Mouse (Mus musculus): ENCODE results near the gene Tas2r126. TPM values are rescaled to one million over a fixed set of nuclear protein-coding genes. Genes with fewer than 3 reads are reported as not detected.
"Not testable (repeated sequence)": the region's sequence is repeated elsewhere in the genome, so short reads cannot be mapped to it uniquely, and the experiment has no call there.

The Tas2r126 gene
- polyA plus RNA-seq, 1 experiment: not detected

DNA sequence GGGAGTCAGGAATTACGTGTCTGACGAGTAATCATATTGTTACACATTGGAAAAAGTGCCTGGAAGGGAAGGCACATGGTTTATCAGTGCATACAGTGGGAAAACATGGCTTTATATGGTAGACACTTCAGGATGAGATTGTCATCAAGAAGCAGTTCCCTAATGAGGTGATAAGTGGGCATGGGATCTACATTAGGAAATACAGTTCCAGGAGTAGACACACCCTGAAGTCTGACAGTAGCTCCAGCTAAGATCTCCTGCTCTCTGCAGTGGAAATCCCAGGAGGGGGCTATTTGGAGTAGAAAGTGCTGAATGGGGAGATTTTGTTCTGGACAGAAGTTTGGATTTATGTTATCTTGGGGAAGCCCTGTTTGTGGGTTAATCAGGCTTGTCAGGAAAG lies 7.1 kb downstream of the Tas2r126 start:
- Histone ChIP-seq H3K4me3 (ENCODE audit: control insufficient read depth, low read depth, low read length) (no peak overlapping the region), H3K4me1 (ENCODE audit: control insufficient read depth, insufficient read depth, low read length) (peaks cover 2% of the 10 kb centered on the region; the same call in 1 of the 2 replicates), H3K27me3 (ENCODE audit: control insufficient read depth, insufficient read depth, low read length) (no peaks in the 10 kb centered on the region), H3K36me3 (ENCODE audit: control insufficient read depth, insufficient read depth, low read length) (no peaks in the 10 kb centered on the region), H3K27ac (ENCODE audit: control insufficient read depth, insufficient read depth, low read depth, low read length) (no peak overlapping the region)
- TF ChIP-seq POLR2A (IDR thresholded peaks at IDR 0.05; ENCODE audit: control insufficient read depth, low read depth, low read length): no peak
- TF ChIP-seq CTCF (IDR thresholded peaks at IDR 0.05; ENCODE audit: control insufficient read depth, insufficient read depth, insufficient replicate concordance, low read depth, low read length): no peak

DNA sequence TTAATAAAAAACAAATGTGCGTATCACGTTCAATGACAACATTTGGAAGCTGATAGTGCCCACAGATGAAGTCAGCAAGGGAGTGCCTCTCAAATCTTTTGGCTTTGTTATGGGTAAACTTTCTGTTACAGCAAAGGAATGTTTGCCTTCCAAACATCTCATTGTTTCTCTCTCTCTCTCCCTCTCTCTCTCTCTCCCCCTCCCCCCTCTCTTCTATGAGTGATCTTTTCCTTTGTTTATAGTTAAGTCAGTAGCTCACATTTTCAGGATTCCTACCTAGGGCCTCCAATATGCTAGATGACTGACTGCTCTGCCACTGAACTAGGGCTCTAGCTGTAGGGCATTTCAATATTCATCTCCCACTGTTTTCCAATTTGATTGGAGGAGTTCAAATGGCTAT lies 10.2 kb downstream of the Tas2r126 start:
- Histone ChIP-seq H3K27ac (ENCODE audit: control insufficient read depth, insufficient read depth, low read depth, low read length) (no peak overlapping the region), H3K4me3 (ENCODE audit: control insufficient read depth, low read depth, low read length) (no peak overlapping the region), H3K27me3 (ENCODE audit: control insufficient read depth, insufficient read depth, low read length) (no peaks in the 10 kb centered on the region), H3K4me1 (ENCODE audit: control insufficient read depth, insufficient read depth, low read length) (peaks cover 2% of the 10 kb centered on the region; the same call in 1 of the 2 replicates), H3K36me3 (ENCODE audit: control insufficient read depth, insufficient read depth, low read length) (no peaks in the 10 kb centered on the region)
- TF ChIP-seq CTCF (IDR thresholded peaks at IDR 0.05; ENCODE audit: control insufficient read depth, insufficient read depth, insufficient replicate concordance, low read depth, low read length) (no peak), POLR2A (IDR thresholded peaks at IDR 0.05; ENCODE audit: control insufficient read depth, low read depth, low read length) (no peak)

DNA sequence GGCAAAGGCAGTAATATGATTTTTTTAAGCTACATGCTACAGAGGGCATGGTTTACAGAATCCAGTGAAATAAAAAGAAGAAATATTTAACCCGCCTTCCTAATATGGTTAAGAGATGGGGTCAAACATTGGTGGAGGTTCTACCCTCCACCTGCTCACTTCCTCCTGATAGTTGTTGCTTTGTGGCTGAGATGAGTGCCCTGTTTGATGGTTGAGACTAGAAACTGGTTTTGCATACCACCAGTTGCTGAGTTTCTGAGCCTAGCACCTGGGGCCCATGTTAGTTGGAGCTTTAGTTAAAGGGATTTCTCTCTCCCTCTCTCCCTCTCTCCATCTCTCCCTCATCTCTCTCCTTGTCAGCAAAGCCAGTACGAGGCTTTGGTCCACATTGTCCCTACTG lies 13.0 kb downstream of the Tas2r126 start:
- H3K4me3 ChIP-seq (ENCODE audit: control insufficient read depth, low read depth, low read length): no peak overlapping the region
- H3K4me1 ChIP-seq (ENCODE audit: control insufficient read depth, insufficient read depth, low read length): peaks cover 2% of the 10 kb centered on the region; the same call in 1 of the 2 replicates
- no peak overlapping the region for H3K27ac ChIP-seq (ENCODE audit: control insufficient read depth, insufficient read depth, low read depth, low read length)
- TF ChIP-seq POLR2A (IDR thresholded peaks at IDR 0.05; ENCODE audit: control insufficient read depth, low read depth, low read length) (no peak), CTCF (IDR thresholded peaks at IDR 0.05; ENCODE audit: control insufficient read depth, insufficient read depth, insufficient replicate concordance, low read depth, low read length) (no peak)
- H3K36me3 ChIP-seq (ENCODE audit: control insufficient read depth, insufficient read depth, low read length): no peaks in the 10 kb centered on the region
- H3K27me3 ChIP-seq (ENCODE audit: control insufficient read depth, insufficient read depth, low read length): no peaks in the 10 kb centered on the region

DNA sequence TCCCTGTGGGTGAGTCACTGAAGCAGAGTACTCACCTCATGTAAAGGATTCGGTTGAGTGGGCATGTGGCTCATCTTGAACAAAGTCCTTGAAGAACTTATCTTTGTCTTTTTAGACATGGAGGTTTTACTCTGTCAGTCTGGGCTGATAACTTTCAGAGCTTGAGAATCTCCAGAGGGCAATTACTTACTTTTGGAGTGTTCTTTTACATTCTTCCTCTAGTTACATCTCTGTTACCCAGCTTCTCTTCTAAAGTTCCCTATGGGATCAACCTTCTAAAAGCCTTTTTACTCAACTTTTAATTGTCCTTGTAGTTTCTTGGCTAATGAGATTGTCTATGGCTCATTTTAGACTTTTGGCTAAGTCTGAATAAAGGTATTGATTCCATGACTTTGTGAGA lies 30.8 kb downstream of the Tas2r126 start, which contains the start of gene Olfr458:
Olfr458 (minus strand) TSS at position 101 of the 400 bp plus-strand sequence.
- Histone ChIP-seq H3K4me3 (ENCODE audit: control insufficient read depth, low read depth, low read length) (no peak within 1 kb of the TSS), H3K27ac (ENCODE audit: control insufficient read depth, insufficient read depth, low read depth, low read length) (no peak within 1 kb of the TSS), H3K36me3 (ENCODE audit: control insufficient read depth, insufficient read depth, low read length) (no peaks in the 10 kb centered on the region), H3K27me3 (ENCODE audit: control insufficient read depth, insufficient read depth, low read length) (no peaks in the 10 kb centered on the region), H3K4me1 (ENCODE audit: control insufficient read depth, insufficient read depth, low read length) (no peaks in the 10 kb centered on the region)
- TF ChIP-seq POLR2A (IDR thresholded peaks at IDR 0.05; ENCODE audit: control insufficient read depth, low read depth, low read length) (no peak), CTCF (IDR thresholded peaks at IDR 0.05; ENCODE audit: control insufficient read depth, insufficient read depth, insufficient replicate concordance, low read depth, low read length) (no peak)

DNA sequence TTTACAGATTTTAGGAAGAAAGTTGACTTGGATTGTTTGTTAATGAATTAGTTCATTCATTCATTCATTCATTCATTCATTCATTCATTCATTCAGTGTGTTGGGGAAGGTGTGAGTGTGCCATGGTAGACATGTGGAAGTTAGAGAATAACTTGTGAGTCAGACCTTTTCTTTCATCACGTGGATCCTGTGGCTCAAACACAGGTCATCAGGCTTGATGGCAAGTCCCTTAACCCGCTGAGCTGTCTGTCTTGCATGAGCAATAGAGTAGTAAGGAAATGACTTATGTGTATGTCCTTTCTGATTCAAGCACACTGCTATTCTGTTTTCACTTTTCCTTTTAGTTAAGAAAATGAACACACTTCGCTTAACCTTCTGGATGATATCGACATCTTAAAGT lies 36.2 kb downstream of the Tas2r126 start:
- H3K36me3 ChIP-seq (ENCODE audit: control insufficient read depth, insufficient read depth, low read length): no peaks in the 10 kb centered on the region
- H3K4me3 ChIP-seq (ENCODE audit: control insufficient read depth, low read depth, low read length): no peak overlapping the region
- TF ChIP-seq POLR2A (IDR thresholded peaks at IDR 0.05; ENCODE audit: control insufficient read depth, low read depth, low read length) (no peak), CTCF (IDR thresholded peaks at IDR 0.05; ENCODE audit: control insufficient read depth, insufficient read depth, insufficient replicate concordance, low read depth, low read length) (no peak)
- H3K27ac ChIP-seq (ENCODE audit: control insufficient read depth, insufficient read depth, low read depth, low read length): no peak overlapping the region
- H3K4me1 ChIP-seq (ENCODE audit: control insufficient read depth, insufficient read depth, low read length): no peaks in the 10 kb centered on the region
- no peaks in the 10 kb centered on the region for H3K27me3 ChIP-seq (ENCODE audit: control insufficient read depth, insufficient read depth, low read length)

- not testable (repeated sequence) for H3K36me3 ChIP-seq (ENCODE audit: control insufficient read depth, insufficient read depth, low read length); H3K4me3 ChIP-seq (ENCODE audit: control insufficient read depth, low read depth, low read length); H3K4me1 ChIP-seq (ENCODE audit: control insufficient read depth, insufficient read depth, low read length); H3K27me3 ChIP-seq (ENCODE audit: control insufficient read depth, insufficient read depth, low read length); H3K27ac ChIP-seq (ENCODE audit: control insufficient read depth, insufficient read depth, low read depth, low read length)
Measured at GRCm38 (mm10) chr6:42471298-42471697, 37.0 kb downstream of the Tas2r126 start.

GRCm38 (mm10) chr6:42476235-42476634 lies 41.9 kb downstream of the Tas2r126 start, which contains the start of gene Olfr457:
Gene Olfr457, minus strand, starts transcription at chr6:42476335.
- H3K4me1 ChIP-seq (ENCODE audit: control insufficient read depth, insufficient read depth, low read length): no peaks in the 10 kb centered on the region
- no peaks in the 10 kb centered on the region for H3K36me3 ChIP-seq (ENCODE audit: control insufficient read depth, insufficient read depth, low read length)
- H3K27me3 ChIP-seq (ENCODE audit: control insufficient read depth, insufficient read depth, low read length): no peaks in the 10 kb centered on the region
- H3K4me3 ChIP-seq (ENCODE audit: control insufficient read depth, low read depth, low read length): no peak within 1 kb of the TSS
- H3K27ac ChIP-seq (ENCODE audit: control insufficient read depth, insufficient read depth, low read depth, low read length): no peak within 1 kb of the TSS
- no peak for TF ChIP-seq POLR2A (IDR thresholded peaks at IDR 0.05; ENCODE audit: control insufficient read depth, low read depth, low read length)

DNA sequence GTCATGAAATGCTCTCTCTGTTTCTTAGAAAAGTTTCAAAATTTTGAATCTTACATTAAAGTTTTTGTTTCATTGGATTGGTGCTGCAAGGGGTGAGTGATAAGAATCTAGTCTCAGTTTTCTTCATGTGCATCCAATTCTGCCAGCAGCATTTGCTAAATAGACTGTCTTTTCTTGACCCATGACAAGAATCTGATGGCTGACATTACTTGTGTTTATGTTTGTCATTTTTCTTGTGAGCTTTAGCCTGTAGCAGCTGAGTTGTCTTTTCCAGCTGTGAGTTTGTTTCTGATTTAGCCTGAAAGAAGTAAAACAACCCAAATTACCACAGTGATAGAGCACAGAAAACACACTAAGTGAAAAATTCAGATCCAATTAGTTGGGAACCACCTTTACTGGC lies 50.3 kb downstream of the Tas2r126 start:
- H3K27ac ChIP-seq (ENCODE audit: control insufficient read depth, insufficient read depth, low read depth, low read length): no peak overlapping the region

More for the DNA sequence above, 50.3 kb downstream of the Tas2r126 start:
- no peaks in the 10 kb centered on the region for H3K36me3 ChIP-seq (ENCODE audit: control insufficient read depth, insufficient read depth, low read length)
- no peak overlapping the region for H3K4me3 ChIP-seq (ENCODE audit: control insufficient read depth, low read depth, low read length)
- TF ChIP-seq CTCF (IDR thresholded peaks at IDR 0.05; ENCODE audit: control insufficient read depth, insufficient read depth, insufficient replicate concordance, low read depth, low read length): no peak
- TF ChIP-seq POLR2A (IDR thresholded peaks at IDR 0.05; ENCODE audit: control insufficient read depth, low read depth, low read length): no peak
- no peaks in the 10 kb centered on the region for H3K4me1 ChIP-seq (ENCODE audit: control insufficient read depth, insufficient read depth, low read length)
- no peaks in the 10 kb centered on the region for H3K27me3 ChIP-seq (ENCODE audit: control insufficient read depth, insufficient read depth, low read length)

Other genes with a start within 250 kb of the Tas2r126 start
- not detected in 2 replicates for gene Tas2r144, start 219.2 kb upstream of the Tas2r126 start, polyA plus RNA-seq (2012; rRNA removed)
- gene Gstk1, start 188.6 kb upstream of the Tas2r126 start, polyA plus RNA-seq (2012; rRNA removed): 6.3 and 6.5 TPM in 2 replicates
- gene Tmem139, start 172.6 kb upstream of the Tas2r126 start, polyA plus RNA-seq (2012; rRNA removed): 0.12 TPM in 1 of 2 replicates, not detected in the other
- gene Casp2, start 169.6 kb upstream of the Tas2r126 start, polyA plus RNA-seq (2012; rRNA removed): 7.4 and 10.4 TPM in 2 replicates
- 0.84 and 0.89 TPM in 2 replicates for gene Clcn1, start 147.8 kb upstream of the Tas2r126 start, polyA plus RNA-seq (2012; rRNA removed)
- 11.9 and 12.0 TPM in 2 replicates for gene Fam131b, start 109.9 kb upstream of the Tas2r126 start, polyA plus RNA-seq (2012; rRNA removed)
- gene Zyx, start 84.9 kb upstream of the Tas2r126 start, polyA plus RNA-seq (2012; rRNA removed): 35.2 and 40.1 TPM in 2 replicates
- 0.30 and 0.76 TPM in 2 replicates for gene Epha1, start 61.3 kb upstream of the Tas2r126 start, polyA plus RNA-seq (2012; rRNA removed)
- not detected in 2 replicates for gene Tas2r143, start 34.3 kb upstream of the Tas2r126 start, polyA plus RNA-seq (2012; rRNA removed)
- not detected in 2 replicates for gene Tas2r135, start 29.1 kb upstream of the Tas2r126 start, polyA plus RNA-seq (2012; rRNA removed)
- 0.16 TPM in 1 of 2 replicates, not detected in the other for gene Olfr458, start 30.7 kb downstream of the Tas2r126 start, polyA plus RNA-seq (2012; rRNA removed)
- not detected in 2 replicates for gene Olfr457, start 41.8 kb downstream of the Tas2r126 start, polyA plus RNA-seq (2012; rRNA removed)
- gene Olfr456, start 52.7 kb downstream of the Tas2r126 start, polyA plus RNA-seq (2012; rRNA removed): 0.20 and 0.42 TPM in 2 replicates
- 0.02 and 0.15 TPM in 2 replicates for gene Olfr455, start 113.1 kb downstream of the Tas2r126 start, polyA plus RNA-seq (2012; rRNA removed)
- gene Tcaf3, start 163.2 kb downstream of the Tas2r126 start, polyA plus RNA-seq (2012; rRNA removed): not detected in 2 replicates
- gene Tcaf2, start 210.7 kb downstream of the Tas2r126 start, polyA plus RNA-seq (2012; rRNA removed): 0.29 and 0.43 TPM in 2 replicates